Mouse (Mus musculus): ENCODE measurements around the gene Slc30a4. TPM values are rescaled to one million over a fixed set of nuclear protein-coding genes. Genes with fewer than 3 reads are reported as not detected.

Slc30a4 gene
- polyA plus RNA-seq, 1 experiment from 2014 or later: 10.8 TPM

GRCm38 (mm10) chr2:122711911-122712310, 9.4 kb upstream of the Slc30a4 start:
- no peak overlapping the region for H3K27ac ChIP-seq
- no peak for ATAC-seq
- H3K9ac ChIP-seq: no peak overlapping the region
- no peak overlapping the region for H3K4me3 ChIP-seq (replicated peaks)
- no peak overlapping the region for H3K4me2 ChIP-seq (replicated peaks)
- H3K27me3 ChIP-seq (replicated peaks): no peaks in the 10 kb centered on the region
- 0 out of 2 replicates have a peak, but pooled peaks cover 6% of the 10 kb centered on the region for H3K4me1 ChIP-seq (replicated peaks)
- WGBS: 71% methylated on average over 3 of the region's 3 CpGs
- H3K36me3 ChIP-seq: no peaks in the 10 kb centered on the region
- no peaks in the 10 kb centered on the region for H3K9me3 ChIP-seq

GRCm38 (mm10) chr2:122709156-122709555, 6.7 kb upstream of the Slc30a4 start:
- Histone ChIP-seq H3K27me3 (replicated peaks) (no peaks in the 10 kb centered on the region), H3K36me3 (no peaks in the 10 kb centered on the region), H3K4me3 (replicated peaks) (no peak overlapping the region), H3K9ac (no peak overlapping the region), H3K9me3 (no peaks in the 10 kb centered on the region), H3K4me1 (replicated peaks) (0 out of 2 replicates have a peak, but pooled peaks cover 6% of the 10 kb centered on the region), H3K27ac (no peak overlapping the region), H3K4me2 (replicated peaks) (no peak overlapping the region)
- 80% methylated on average over 1 of the region's 1 CpGs for WGBS
- ATAC-seq: no peak

- H3K36me3 ChIP-seq: no peaks in the 10 kb centered on the region
- no peak overlapping the region for H3K4me3 ChIP-seq (replicated peaks)
- 0 out of 2 replicates have a peak, but pooled peaks cover 6% of the 10 kb centered on the region for H3K4me1 ChIP-seq (replicated peaks)
- no peaks in the 10 kb centered on the region for H3K9me3 ChIP-seq
- 47% methylated on average over 3 of the region's 3 CpGs for WGBS
- peak; percentile 97 for ATAC-seq
- H3K27ac ChIP-seq: peak overlapping the region; percentile 83
- peak overlapping the region; percentile 28 for H3K4me2 ChIP-seq (replicated peaks)
- no peak overlapping the region for H3K9ac ChIP-seq
- H3K27me3 ChIP-seq (replicated peaks): no peaks in the 10 kb centered on the region
Observed at GRCm38 (mm10) chr2:122708080-122708479, 5.6 kb upstream of the Slc30a4 start.

- Histone ChIP-seq H3K4me3 (replicated peaks) (no peak overlapping the region), H3K9me3 (no peaks in the 10 kb centered on the region), H3K27me3 (replicated peaks) (no peaks in the 10 kb centered on the region), H3K4me2 (replicated peaks) (no peak overlapping the region), H3K4me1 (replicated peaks) (0 out of 2 replicates have a peak, but pooled peaks cover 9% of the 10 kb centered on the region), H3K27ac (no peak overlapping the region), H3K36me3 (no peaks in the 10 kb centered on the region), H3K9ac (no peak overlapping the region)
- no peak for ATAC-seq
- WGBS: 59% methylated on average over 2 of the region's 2 CpGs
Observed at GRCm38 (mm10) chr2:122704572-122704971, 2.1 kb upstream of the Slc30a4 start.

GRCm38 (mm10) chr2:122701871-122702180, 637 bp downstream of the Slc30a4 start:
- peak overlapping the region; percentile 77; the same call in 1 of the 2 replicates for H3K27ac ChIP-seq
- no peaks in the 10 kb centered on the region for H3K9me3 ChIP-seq
- no peak for ATAC-seq
- WGBS: 0% methylated on average over 15 of the region's 15 CpGs
- no peaks in the 10 kb centered on the region for H3K27me3 ChIP-seq (replicated peaks)
- H3K4me1 ChIP-seq (replicated peaks): 0 out of 2 replicates have a peak, but pooled peaks cover 3% of the 10 kb centered on the region
- H3K9ac ChIP-seq: peak overlapping the region; percentile 77
- H3K36me3 ChIP-seq: no peaks in the 10 kb centered on the region
- H3K4me2 ChIP-seq (replicated peaks): peak overlapping the region; percentile 74
- peak overlapping the region; percentile 78 for H3K4me3 ChIP-seq (replicated peaks)

GRCm38 (mm10) chr2:122701012-122701411, 1.5 kb downstream of the Slc30a4 start:
- Histone ChIP-seq H3K4me1 (replicated peaks) (0 out of 2 replicates have a peak, but pooled peaks cover 3% of the 10 kb centered on the region), H3K4me3 (replicated peaks) (peak overlapping the region; percentile 78), H3K9ac (no peak overlapping the region), H3K9me3 (no peaks in the 10 kb centered on the region), H3K27me3 (replicated peaks) (no peaks in the 10 kb centered on the region), H3K4me2 (replicated peaks) (peak overlapping the region; percentile 74), H3K27ac (no peak overlapping the region), H3K36me3 (no peaks in the 10 kb centered on the region)
- 67% methylated on average over 8 of the region's 8 CpGs for WGBS
- no peak for ATAC-seq

GRCm38 (mm10) chr2:122697526-122697925, 4.9 kb downstream of the Slc30a4 start:
- ATAC-seq: no peak
- Histone ChIP-seq H3K4me1 (replicated peaks) (0 out of 2 replicates have a peak, but pooled peaks cover 3% of the 10 kb centered on the region), H3K9ac (no peak overlapping the region), H3K36me3 (no peaks in the 10 kb centered on the region), H3K4me2 (replicated peaks) (no peak overlapping the region), H3K9me3 (no peaks in the 10 kb centered on the region), H3K27me3 (replicated peaks) (no peaks in the 10 kb centered on the region), H3K27ac (no peak overlapping the region), H3K4me3 (replicated peaks) (no peak overlapping the region)
- WGBS: 71% methylated on average over 2 of the region's 2 CpGs

GRCm38 (mm10) chr2:122686665-122687064, 15.8 kb downstream of the Slc30a4 start:
- Histone ChIP-seq H3K9ac (no peak overlapping the region), H3K4me3 (replicated peaks) (no peak overlapping the region), H3K4me1 (replicated peaks) (no peaks in the 10 kb centered on the region), H3K27me3 (replicated peaks) (no peaks in the 10 kb centered on the region), H3K4me2 (replicated peaks) (no peak overlapping the region), H3K9me3 (peaks cover 5% of the 10 kb centered on the region; the same call in 1 of the 2 replicates), H3K27ac (no peak overlapping the region), H3K36me3 (no peaks in the 10 kb centered on the region)
- ATAC-seq: no peak
- 79% methylated on average over 6 of the region's 6 CpGs for WGBS

GRCm38 (mm10) chr2:122683641-122684040, 18.8 kb downstream of the Slc30a4 start:
- ATAC-seq: no peak
- Histone ChIP-seq H3K4me2 (replicated peaks) (no peak overlapping the region), H3K4me3 (replicated peaks) (no peak overlapping the region), H3K36me3 (no peaks in the 10 kb centered on the region), H3K27ac (no peak overlapping the region), H3K27me3 (replicated peaks) (no peaks in the 10 kb centered on the region), H3K9ac (no peak overlapping the region), H3K4me1 (replicated peaks) (no peaks in the 10 kb centered on the region), H3K9me3 (peaks cover 9% of the 10 kb centered on the region; the same call in 1 of the 2 replicates)
- 81% methylated on average over 1 of the region's 1 CpGs for WGBS

GRCm38 (mm10) chr2:122682520-122682919, 19.9 kb downstream of the Slc30a4 start:
- H3K9me3 ChIP-seq: peaks cover 9% of the 10 kb centered on the region; the same call in 1 of the 2 replicates
- H3K36me3 ChIP-seq: no peaks in the 10 kb centered on the region
- 85% methylated on average over 2 of the region's 2 CpGs for WGBS
- H3K27me3 ChIP-seq (replicated peaks): no peaks in the 10 kb centered on the region
- H3K4me2 ChIP-seq (replicated peaks): no peak overlapping the region
- no peak overlapping the region for H3K9ac ChIP-seq
- ATAC-seq: no peak
- H3K4me1 ChIP-seq (replicated peaks): no peaks in the 10 kb centered on the region
- no peak overlapping the region for H3K4me3 ChIP-seq (replicated peaks)
- no peak overlapping the region for H3K27ac ChIP-seq

GRCm38 (mm10) chr2:122681379-122682137, 20.9 kb downstream of the Slc30a4 start:
- no peak overlapping the region for H3K4me2 ChIP-seq (replicated peaks)
- H3K9ac ChIP-seq: no peak overlapping the region
- H3K36me3 ChIP-seq: no peaks in the 10 kb centered on the region
- H3K27ac ChIP-seq: no peak overlapping the region
- peaks cover 9% of the 10 kb centered on the region; the same call in 1 of the 2 replicates for H3K9me3 ChIP-seq
- 84% methylated on average over 5 of the region's 5 CpGs for WGBS
- H3K4me1 ChIP-seq (replicated peaks): no peaks in the 10 kb centered on the region
- no peaks in the 10 kb centered on the region for H3K27me3 ChIP-seq (replicated peaks)
- H3K4me3 ChIP-seq (replicated peaks): no peak overlapping the region
- ATAC-seq: peak; percentile 65; the same call in 1 of the 2 replicates

- Histone ChIP-seq H3K4me2 (replicated peaks) (no peak overlapping the region), H3K9ac (no peak overlapping the region), H3K36me3 (no peaks in the 10 kb centered on the region), H3K27ac (no peak overlapping the region), H3K27me3 (replicated peaks) (no peaks in the 10 kb centered on the region), H3K9me3 (no peaks in the 10 kb centered on the region), H3K4me1 (replicated peaks) (no peaks in the 10 kb centered on the region), H3K4me3 (replicated peaks) (no peak overlapping the region)
- WGBS: 91% methylated on average over 2 of the region's 2 CpGs
- ATAC-seq: no peak
Observed at GRCm38 (mm10) chr2:122675126-122675525, 27.3 kb downstream of the Slc30a4 start.

- no peak for ATAC-seq
- Histone ChIP-seq H3K4me3 (replicated peaks) (no peak overlapping the region), H3K9me3 (no peaks in the 10 kb centered on the region), H3K4me1 (replicated peaks) (no peaks in the 10 kb centered on the region), H3K4me2 (replicated peaks) (no peak overlapping the region), H3K27me3 (replicated peaks) (no peaks in the 10 kb centered on the region), H3K36me3 (no peaks in the 10 kb centered on the region), H3K27ac (no peak overlapping the region), H3K9ac (no peak overlapping the region)
- 70% methylated on average over 5 of the region's 5 CpGs for WGBS
Observed at GRCm38 (mm10) chr2:122672841-122673240, 29.6 kb downstream of the Slc30a4 start.
